Mouse (Mus musculus): ENCODE measurements around the gene Ptprm.

DNA sequence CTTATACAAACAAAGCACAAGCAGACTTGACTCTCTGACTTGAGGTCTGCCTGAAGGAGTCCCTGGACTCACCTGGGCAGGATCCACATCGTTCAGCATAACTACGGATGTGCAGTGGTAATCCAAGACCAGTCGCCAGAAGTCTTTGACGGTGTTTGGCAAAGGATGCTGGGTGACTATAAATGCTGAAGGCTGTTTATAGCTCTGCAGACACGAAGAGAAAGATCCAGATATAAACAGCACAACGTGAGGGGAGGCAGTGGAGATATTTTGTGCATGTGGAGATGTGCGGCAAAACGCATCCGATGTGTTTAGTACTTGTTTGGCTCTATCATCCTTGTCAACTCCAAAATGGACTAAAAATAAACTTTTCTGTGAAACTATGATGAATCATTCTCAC lies 666.1 kb downstream of the Ptprm start:
- TF ChIP-seq CTCF (IDR thresholded peaks at IDR 0.05; ENCODE audit: low read depth), result no peak
- no peak for TF ChIP-seq EP300 (IDR thresholded peaks at IDR 0.05; ENCODE audit: low read depth)
